Mouse (Mus musculus) lung, postnatal 25 days (tissue): ENCODE data around the gene Gm3045.

Experiments used
- DNase-seq: peaks from one replicate; pipeline ENCODE4 v3.0.0; 2022; ENCODE audit warnings: low spot score

Gene Gm3045

DNA sequence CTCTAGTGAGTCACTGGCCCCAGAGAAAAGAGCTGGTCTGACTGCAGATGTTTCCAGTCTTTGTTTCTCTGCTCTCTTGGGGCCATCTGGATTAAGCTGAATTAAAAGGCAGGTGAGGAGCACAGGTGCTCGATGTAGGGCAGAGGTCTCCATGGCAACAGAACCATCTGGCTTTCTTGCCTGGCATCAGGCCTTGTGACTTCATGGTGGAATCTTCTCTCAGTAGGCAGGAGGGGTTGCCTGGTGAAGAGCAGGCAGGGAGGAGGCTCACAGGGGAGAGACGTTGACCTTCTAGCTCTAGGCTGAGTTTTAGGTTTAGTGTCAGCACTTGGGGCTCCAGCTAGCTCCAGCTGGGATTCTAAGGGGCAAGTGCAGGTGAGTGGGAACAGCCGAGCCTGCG, at the start of gene Gm3045:
Gene Gm3045, plus strand, starts transcription at position 230 of the 400 bp plus-strand sequence.
- no peak for DNase-seq

DNA sequence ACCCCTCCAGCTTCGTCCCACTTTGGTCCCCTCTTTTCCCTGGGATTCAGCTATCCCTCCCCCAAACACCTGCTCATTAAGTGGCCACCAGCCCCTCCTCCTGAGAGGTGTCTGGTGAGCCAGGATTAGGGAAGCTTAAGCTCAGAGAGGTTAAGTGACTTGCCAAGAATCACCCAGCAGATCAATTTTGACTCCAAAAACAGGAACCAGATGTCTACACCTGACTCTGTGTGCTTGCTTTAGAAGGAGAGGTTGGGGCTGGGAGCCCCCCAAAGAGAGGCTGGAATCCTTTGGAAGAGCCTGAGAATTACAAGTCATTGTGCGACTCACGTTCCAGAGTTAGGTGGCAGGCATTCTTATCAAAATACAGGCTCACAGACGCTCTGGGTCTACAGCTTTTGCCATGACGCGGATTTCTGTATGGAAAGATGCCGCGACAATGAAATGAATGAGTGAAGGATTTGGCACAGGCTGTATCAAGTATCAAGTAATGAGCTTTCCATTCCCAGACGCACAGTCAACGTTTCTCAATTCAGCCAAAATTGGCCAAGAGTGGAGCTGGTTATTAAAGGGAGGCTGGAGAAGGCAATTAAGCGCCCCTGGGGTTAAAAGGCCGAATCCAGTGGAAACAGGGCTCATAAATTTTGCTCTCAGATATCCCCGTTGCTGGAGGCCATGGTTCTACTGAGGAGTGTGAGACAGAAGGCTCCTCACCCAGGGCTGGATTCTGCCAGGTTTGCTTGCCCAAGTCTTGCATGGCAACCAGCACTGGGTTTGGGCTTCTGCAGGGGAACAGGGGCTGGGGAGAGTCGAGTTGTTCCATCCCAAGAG, 45.3 kb upstream of the Gm3045 start:
- no peak for DNase-seq

DNA sequence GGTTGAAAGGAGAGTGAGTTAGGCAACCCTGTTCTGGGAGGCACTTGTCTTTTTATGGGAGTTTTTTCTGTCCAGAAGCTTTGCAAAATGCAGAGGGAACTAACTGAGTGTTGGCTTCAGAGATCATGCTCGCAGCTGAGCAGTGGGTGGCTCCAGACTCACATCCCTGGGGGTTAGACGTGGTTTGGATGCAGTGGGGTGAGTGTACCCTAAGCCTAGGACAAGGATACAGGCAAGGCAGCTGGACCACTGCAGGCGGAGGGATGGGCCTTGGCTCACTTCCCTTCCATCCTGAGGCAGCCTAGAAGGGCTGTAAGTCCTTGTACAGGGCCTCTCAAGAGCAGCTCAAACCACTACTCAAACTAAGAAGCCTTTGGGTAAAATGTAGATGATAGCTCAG, 43.0 kb upstream of the Gm3045 start:
- DNase-seq, result no peak

DNA sequence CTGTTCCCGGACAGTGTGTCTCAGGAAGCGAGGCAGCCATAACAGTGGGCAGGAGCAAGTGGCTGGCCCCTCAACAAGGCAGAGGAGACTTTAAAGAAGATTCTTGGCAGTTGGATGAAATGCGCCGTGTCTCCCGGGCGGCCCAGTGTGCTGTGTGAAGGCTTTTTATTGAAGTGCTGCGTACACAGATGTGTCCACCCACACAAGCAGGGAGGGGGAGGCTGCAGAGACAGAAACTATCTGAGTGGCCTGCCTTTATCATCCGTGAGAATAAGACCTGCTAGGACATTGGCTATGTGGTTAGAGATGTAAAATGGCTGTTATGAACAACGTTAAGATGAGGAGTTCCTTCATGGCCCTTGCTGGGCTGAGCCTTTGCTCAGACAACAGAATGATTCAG, 40.0 kb upstream of the Gm3045 start:
- no peak for DNase-seq

DNA sequence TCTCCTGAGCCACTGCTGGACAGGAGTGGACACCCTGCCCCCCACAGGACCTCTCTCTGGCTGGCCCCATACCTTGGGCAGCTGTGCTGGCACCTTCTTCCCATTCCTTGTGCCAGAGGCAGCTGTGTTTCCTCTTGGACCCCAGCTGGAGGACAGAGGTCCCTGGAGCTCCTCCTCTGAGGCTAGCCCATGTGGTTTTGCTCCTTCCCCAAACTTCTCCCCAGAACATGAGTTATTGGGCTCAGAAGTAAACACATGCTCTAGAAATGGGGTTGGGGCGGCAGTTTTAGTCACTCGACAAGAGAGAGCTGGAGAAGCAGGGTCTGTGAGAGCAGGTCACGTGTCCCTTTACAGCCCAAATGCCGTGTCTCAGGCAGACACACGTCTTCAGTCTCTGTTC, 39.0 kb upstream of the Gm3045 start:
- DNase-seq, result peak; percentile 23

DNA sequence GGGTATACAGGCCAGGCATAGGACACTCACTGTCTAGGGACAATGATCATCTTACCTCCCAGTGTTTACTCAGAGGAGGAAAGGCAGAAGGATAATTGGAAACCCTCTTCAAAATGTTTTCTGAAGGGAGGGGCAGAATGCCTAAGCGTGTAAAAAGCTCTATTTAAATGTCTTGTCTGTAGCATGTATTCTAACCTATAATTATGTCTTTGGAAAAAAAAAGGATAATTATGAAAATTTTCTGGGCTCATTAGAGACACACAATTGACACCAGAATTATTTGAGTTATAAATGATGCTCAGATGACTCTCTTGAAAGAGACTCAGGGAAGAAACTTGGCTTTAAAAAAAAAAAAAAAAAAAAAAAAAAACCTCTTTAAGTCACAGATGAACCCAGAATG, 38.4 kb upstream of the Gm3045 start:
- no peak for DNase-seq

DNA sequence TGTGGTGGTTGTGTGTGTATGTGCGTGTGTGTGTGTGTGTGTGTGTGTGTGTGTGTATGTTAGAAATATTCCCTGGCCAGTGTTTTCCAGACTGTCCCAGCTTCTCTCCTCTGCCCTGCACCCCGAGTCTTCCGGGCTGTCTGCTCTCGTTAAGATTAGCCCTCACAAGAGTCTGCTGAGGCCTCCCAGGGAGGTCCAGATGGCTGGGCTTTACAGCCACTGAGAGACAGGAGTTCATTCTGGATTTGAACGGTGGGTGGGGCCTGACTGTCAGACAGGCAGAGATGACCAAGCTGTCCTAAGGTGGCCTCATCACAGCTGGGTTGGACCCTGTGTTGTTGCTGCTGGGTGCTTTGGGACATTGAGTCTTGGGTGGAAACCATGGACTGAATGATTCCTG, 28.8 kb upstream of the Gm3045 start:
- peak; percentile 40 for DNase-seq

DNA sequence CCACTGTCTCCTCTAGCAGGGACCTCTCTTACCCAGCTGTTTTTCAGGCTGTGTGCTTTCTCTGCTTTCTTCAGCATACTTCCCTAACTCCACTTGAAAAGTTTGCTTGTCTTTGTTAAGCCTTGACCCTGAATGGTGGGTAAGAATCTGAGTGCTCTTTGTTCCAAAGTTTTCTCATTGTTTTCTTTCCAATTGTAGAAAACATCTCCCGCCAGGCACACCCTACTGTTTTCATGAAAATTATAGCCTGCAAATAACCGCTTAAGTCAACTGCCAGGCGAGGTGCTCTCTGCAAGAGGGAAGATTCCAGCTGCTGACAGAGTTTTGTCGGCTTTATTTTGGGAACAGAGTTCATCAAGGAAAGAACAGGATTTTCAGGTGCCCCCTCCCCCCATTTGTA, 25.2 kb upstream of the Gm3045 start:
- no peak for DNase-seq

DNA sequence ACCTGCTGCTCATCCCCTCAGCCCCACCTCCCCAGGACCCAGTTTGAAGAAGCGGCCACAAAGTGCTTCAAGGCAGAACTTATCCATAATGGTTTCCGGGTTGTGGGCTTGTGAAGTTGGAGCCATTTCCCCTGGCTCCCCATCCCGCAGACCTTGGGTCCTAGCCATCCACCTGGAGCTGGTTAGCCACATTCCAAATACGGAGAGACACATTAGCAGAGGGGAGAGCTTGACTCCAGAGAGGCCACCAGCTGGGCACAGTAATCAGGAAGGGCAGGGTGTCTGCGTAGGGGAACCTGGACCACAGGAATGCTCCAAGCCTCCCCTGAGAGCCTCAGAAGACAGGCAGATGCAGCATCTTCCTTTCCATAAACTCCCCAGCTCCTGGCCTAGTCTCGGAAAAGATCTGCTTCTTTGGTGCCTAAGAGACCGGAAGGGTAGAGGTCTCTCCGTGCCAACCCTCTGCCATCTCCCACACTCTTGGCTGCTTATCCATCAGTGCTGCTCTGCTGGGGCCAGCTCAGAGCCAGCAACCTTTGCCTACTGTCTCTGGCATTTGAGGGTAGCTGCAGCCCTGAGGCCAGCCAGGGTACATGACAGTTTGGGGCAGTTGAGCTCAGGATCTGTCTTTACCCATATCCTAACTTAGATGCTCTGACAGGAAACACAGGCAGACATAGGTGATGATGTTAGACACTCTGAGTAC, 22.9 kb upstream of the Gm3045 start:
- DNase-seq, result no peak

DNA sequence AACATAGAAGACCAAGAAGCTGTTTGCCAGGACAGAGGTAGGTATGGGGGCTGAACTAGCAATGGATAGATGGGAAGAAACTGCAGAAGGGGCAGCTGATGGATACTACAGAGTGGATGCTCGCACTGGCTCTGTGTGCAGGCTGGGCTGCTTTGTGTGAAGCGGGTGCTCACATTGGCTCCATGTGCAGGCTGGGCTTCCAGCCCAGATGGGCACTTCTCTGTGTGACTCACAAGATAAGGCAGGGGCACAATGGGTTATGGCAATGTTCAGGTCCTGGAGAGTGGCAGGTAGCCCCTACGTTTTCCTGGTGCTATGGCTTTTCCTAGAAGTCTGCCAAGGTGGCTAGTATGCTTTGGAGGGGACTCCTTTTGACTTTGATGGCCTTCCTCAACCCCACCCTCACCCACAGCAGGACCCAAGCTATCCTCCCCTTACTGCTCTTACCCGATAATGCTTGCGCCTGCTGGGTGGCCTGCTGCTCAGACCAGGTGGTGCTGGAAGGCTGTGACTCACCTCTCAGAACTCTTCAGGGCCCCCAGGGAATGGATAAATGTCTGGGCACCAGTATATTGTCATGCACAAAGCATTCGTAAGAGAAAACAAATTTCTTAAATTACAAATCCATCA, 21.8 kb upstream of the Gm3045 start:
- DNase-seq, result no peak

DNA sequence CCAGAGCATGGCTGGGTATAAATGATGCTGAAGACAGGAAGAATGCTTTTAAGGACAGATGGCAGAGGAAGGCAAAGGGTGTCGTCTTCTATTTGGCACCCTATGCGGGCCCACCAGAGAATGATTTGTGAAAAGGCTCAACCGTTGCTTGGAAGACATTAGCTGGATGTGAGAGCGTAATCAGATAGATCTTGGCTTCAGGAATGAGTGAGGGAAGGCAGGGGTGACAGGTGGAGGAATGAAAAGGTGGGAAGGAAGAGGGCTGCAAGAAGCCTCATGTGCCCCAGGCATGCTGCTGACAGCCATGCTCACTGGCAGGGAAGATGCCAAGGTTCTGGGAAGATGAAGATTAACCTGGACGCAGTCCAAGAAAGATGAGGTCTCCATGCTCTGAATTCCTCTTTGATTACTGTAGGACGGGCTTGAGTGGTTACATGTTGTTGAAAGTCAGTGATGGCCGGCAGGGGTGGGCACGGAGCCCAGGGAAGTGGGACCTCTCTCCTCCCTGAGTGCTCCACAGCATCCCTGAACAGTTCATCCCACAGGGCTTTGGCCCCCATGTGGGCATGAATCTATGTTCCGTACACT, 14.0 kb upstream of the Gm3045 start:
- no peak for DNase-seq

DNA sequence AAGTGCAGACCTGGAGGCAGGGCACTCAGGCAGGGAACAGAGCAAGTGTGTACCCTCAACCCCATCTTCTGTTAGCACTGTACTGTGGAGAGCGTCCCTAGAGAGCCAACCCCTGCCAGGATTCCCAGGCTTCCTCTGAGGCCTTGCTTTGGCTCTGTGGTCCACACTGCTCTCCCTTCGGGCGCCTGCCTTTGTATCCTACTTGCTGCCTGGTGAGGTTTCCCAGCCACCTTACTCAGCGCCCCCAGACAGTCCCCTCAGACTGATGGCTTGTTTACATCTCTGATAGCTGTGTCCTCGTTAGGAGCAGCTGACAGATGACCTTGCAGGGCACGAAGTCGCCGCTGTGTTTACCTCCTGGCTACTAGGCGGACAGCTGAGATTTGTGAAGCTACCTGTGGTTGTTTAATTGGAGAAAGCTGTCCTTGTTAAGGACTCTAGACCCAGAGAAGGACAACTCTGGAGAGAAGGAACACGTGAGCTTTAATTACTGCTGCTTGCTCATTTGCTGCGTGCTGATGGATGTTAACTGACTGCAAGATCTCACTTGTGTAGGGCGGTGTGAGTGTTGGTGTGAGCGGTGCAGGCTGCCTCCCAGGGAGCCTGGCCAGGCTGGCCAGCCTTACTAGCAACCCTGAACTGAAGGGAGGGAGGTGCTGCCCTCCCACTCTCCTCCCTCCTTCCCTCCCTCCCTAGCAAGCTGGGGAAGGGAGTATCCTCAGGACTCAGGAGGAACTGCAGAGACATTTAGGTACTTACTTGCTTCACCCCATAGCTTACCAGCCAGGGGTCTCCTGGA, 7.5 kb upstream of the Gm3045 start:
- DNase-seq, result peak; percentile 43

DNA sequence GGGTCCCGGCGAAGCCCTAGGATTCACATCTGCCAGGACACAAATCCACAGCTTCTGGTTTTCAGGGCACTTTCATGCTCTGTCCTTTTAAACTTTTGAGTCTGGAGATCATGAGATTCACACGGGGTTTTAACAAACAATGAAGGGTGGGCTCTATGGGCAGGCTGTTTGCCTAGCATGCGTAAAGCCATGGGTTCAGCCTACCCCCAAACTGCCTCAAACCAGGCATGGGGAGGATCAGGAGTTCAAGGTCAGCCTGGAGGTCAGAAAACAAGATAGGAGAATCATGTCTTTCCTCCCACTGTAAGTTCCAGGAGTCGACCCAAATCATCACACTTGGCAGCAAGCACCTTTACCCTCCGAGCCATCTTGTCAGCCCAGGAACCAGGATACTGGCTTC, 6.9 kb upstream of the Gm3045 start:
- no peak for DNase-seq

DNA sequence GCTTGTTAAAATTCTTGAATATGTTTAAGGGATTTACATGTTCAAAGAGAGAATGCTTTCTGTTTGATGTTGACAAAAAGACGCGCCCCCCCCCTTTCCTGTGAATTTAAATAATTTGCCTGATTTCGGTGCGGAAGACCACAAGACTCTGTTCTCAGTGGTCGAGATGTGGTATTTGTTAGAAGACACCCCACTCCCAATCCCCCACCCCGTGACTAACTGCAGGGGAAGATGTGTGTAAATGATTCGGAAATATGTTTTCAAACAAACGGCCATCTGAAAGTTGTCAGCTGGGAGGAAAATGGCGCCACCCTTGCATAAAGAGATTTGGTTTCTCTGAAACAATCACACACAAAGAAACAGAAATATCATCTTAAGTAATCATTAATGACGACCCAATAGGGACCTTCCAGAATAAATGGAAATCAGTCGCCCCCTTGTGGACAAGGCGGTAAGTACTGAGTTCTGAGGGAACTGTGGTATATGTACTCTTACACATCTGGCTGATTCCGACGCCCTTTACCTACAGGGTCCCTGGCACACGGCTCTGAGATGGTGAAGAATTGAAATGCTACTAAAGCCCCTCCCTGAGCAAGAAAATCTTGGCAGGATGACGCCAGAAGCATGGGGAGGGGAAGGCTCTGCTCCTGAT, 4.2 kb upstream of the Gm3045 start:
- peak; percentile 67 for DNase-seq

DNA sequence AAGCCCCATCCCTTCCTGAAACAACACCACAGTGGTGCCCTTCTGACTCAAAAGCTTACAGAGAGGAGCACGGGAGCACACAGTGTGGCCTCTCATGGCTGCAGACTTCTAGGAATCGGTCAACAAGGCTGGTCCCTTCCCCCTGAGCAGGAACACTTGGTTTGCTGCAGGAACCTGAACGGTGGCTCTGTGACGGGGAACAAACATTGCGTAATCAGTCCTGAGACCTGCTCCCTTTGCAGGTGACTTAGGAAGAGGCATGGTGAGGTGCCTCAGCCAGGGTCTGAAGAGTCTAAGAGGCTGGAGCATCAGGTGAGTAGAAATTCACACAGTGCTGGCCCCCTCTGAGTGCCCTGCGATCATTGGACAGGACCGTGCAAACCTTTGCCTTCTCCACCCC, 463 bp upstream of the Gm3045 start:
- DNase-seq, result peak; percentile 44

DNA sequence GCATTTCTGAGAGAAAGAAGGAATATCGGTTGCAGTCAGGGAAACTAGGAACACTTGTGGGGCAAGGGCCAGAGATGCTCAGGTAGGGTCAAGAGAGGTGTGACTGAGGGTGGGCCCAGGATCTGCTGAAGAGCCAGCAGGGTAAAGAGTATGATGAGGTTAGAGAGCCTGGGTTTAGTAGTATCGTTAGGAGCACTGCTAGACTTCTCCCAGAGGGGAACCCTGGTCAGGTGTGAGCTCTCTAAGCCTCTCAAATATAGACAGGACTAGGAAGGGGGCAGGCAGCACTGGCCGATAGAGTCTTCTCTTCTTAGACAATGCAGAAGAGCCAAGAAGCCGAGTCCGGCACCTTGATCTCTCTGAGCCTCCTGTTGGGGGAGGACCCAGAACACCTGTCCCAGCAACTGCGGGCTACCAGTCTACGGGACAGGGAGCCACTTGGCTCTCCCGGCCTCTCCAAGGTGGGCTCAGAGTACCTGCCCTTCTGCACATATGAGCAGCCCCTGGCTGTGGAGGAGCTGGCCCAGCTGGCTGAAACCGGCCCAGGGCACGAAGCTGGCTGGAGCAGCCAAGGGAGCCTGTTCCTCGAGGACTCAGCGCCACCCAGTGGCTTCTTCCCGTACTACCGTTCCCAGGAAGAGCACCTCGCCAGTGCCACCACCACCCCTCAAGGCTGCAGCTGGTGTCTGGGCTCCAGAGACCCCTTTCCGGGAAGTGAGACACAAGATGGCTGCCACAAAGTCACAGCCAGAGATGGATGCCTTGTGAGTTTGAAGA, 2.5 kb downstream of the Gm3045 start:
- peak; percentile 36 for DNase-seq

DNA sequence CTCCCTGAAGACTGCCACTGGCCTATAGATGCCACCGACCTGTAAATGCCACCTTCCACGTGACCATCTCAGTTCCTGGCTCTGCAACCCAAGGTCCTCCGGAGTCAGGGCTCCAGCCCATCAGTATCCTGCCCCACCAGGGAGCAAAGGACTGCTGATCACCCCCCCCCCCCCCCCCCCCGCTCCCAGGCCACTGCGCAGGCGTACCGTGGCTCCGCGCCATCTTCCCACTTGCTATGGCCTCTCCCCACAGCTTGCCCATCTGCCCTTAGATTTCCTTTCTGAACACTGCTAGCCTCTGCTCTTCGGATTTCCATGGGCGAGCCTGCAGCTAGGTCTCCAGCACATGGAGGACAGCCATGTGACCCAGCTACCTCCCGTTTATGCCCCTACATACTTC, 6.1 kb downstream of the Gm3045 start:
- DNase-seq, result no peak

DNA sequence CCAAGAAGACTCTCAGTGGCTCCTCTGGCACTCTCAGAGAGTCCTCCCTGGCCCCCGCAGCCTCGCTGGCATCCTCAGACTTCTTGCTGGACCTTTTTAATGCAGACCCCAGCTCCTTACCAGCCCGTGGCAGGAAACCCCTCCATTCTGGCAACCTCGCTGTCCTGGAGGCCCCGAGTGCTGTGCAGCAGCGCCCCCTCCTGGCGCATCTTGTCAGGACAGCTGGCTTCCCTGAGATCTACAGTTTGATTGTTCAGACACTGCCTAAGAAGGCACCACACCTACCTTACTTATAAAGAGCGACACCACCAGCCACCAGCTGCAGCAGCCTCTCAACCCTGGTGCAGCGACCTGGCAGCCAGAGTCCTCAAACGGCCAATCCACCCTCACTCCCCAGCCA, 7.1 kb downstream of the Gm3045 start:
- DNase-seq, result peak; percentile 18

DNA sequence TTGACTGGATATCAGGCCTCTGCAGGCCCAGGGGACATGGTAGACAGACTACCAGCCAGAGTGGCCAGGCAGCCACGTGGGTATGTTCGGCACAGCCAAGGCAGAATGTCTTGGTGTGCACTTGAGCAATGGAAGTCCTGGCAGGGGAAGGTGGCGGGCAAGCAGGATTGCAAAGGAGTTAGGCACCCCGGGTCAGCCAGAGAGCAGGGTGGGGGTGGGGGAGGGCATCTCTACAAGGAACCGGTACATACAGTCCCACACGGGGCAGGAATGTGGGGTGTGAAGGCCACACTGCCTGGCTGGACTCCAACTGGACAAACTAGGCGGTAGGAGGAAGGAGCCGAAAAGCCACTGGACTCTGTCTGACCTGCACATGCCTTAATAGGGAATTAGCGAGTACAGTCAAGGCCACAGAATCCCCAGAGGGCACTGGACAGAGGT, 7.9 kb downstream of the Gm3045 start:
- peak; percentile 46 for DNase-seq

DNA sequence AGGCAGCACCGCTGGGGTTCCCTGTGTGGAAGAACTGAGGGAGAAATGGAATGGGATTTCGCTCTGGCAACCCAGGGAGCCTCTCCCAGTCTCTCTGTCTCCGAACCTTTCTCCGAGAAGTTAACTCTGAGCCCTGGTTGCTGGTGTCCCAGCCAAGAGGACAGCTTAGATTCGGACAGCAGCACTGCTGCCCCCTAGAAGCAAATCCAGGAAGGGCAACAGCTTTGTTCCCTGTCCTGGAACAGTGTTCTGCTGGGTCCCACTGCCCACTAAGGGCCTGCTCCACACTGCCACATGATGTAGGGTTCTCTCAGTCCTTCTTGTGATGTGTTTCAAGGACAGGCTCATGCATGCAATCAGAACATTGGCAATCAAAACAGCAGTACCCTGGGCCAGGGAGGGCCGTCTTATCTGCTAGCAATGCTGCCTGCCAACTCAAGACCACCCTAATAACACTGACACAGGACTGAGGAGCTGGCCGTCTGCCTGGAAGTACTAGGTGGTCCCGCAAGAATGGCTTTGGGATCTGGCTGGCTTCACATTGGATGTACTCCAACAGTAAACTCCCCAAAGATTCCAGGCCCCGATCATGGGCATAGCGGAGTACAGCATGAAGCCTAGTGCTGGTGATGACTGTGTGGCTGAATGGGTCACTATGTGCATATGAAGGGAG, 9.4 kb downstream of the Gm3045 start:
- DNase-seq, result no peak
